Mouse (Mus musculus): ENCODE results near the gene Wdr43.

GRCm38 (mm10) chr17:71631806-71632205, 16.1 kb downstream of the Wdr43 start:
- no peak for TF ChIP-seq MYC (IDR thresholded peaks at IDR 0.05; ENCODE audit: low read depth, low read length)
- TF ChIP-seq EP300 (IDR thresholded peaks at IDR 0.05; ENCODE audit: low read length): no peak
- TF ChIP-seq ZNF384 (IDR thresholded peaks at IDR 0.05; ENCODE audit: low read depth, low read length): no peak
- no peak for TF ChIP-seq CTCF (conservative IDR thresholded peaks at IDR 0.05 in 1 of 2, IDR thresholded peaks at IDR 0.05 in 1 of 2; ENCODE audit: low read depth in 2 of 2, low read length in 2 of 2)
- TF ChIP-seq ZC3H11A (IDR thresholded peaks at IDR 0.05; ENCODE audit: low read depth, low read length): no peak
- TF ChIP-seq CHD1 (IDR thresholded peaks at IDR 0.05; ENCODE audit: low read depth, low read length): no peak
- TF ChIP-seq MEF2A (IDR thresholded peaks at IDR 0.05; ENCODE audit: borderline replicate concordance, low read depth, low read length): no peak
- no peak for TF ChIP-seq POLR2A (IDR thresholded peaks at IDR 0.05; ENCODE audit: low read depth, low read length)
- TF ChIP-seq RCOR1 (conservative IDR thresholded peaks at IDR 0.05; ENCODE audit: low read depth, low read length): no peak
- TF ChIP-seq JUND (conservative IDR thresholded peaks at IDR 0.05; ENCODE audit: low read depth, low read length): no peak
- TF ChIP-seq CHD2 (IDR thresholded peaks at IDR 0.05; ENCODE audit: low read length): no peak
- no peak for TF ChIP-seq USF2 (conservative IDR thresholded peaks at IDR 0.05; ENCODE audit: low read depth, low read length)
